Mouse (Mus musculus): ENCODE results near the gene Hist1h4f. TPM values are rescaled to one million over a fixed set of nuclear protein-coding genes. Genes with fewer than 3 reads are reported as not detected.
"Not testable (repeated sequence)": the region's sequence is repeated elsewhere in the genome, so short reads cannot be mapped to it uniquely, and the experiment has no call there.

Gene Hist1h4f
- polyA plus RNA-seq, 1 experiment from 2014 or later: 2.7 TPM

- TF ChIP-seq CTCF (IDR thresholded peaks at IDR 0.05; ENCODE audit: low read depth): no peak
- Histone ChIP-seq H3K27me3 (ENCODE audit: insufficient read depth, low read length) (no peaks in the 10 kb centered on the region), H3K27ac (ENCODE audit: low read depth) (peak overlapping the region; percentile 99), H3K9me3 (ENCODE audit: low read depth, low read length) (no peaks in the 10 kb centered on the region), H3K36me3 (ENCODE audit: insufficient read depth) (no peaks in the 10 kb centered on the region), H3K4me3 (ENCODE audit: low read depth, low read length) (peak overlapping the region; percentile 53), H3K4me1 (ENCODE audit: insufficient read depth) (peaks cover 13% of the 10 kb centered on the region; the same call in 1 of the 2 replicates), H3K9ac (peak overlapping the region; percentile 75), H3K4me2 (peak overlapping the region; percentile 63)
- DNase-seq (peak; percentile 81), ATAC-seq (ENCODE audit: insufficient read depth) (peak; percentile 2; the same call in 1 of the 2 replicates)
- WGBS: under 1% methylated on average over 15 of the region's 15 CpGs
Observed at GRCm38 (mm10) chr13:23534368-23535131, 16.9 kb downstream of the Hist1h4f start.

DNA sequence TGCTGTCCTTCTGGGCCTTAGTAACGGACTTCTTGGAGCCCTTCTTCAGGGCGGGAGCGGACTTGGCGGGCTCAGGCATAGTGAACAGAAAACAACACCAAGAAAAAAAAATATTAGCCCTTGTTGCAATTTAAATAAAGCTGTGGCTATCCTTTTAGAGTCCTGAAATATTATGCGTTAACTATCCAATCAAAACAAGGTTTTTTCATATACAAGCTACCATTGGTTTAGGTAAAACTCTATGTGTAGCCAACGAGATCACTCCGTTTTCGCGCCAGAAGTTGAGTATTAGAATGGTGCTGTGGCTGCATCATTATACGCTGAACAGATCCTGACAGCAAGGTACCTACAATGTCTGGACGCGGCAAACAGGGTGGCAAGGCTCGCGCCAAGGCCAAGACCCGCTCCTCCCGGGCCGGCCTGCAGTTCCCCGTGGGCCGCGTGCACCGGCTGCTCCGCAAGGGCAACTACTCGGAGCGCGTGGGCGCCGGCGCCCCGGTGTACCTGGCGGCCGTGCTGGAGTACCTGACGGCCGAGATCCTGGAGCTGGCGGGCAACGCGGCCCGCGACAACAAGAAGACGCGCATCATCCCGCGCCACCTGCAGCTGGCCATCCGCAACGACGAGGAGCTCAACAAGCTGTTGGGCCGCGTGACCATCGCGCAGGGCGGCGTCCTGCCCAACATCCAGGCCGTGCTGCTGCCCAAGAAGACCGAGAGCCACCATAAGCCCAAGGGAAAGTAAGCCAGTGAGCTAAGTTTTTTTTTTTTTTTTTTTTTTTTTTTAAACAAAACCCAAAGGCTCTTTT lies 17.7 kb downstream of the Hist1h4f start, which contains the start of gene Hist1h2af:
Gene Hist1h2af, plus strand, starts transcription at position 347 of the 808 bp plus-strand sequence.
- Histone ChIP-seq H3K4me3 (ENCODE audit: low read depth, low read length) (peak within 1 kb of the TSS; percentile 53), H3K27ac (ENCODE audit: low read depth) (peak within 1 kb of the TSS; percentile 99), H3K9ac (peak within 1 kb of the TSS; percentile 89), H3K4me2 (peak within 1 kb of the TSS; percentile 63), H3K4me1 (ENCODE audit: insufficient read depth) (peaks cover 14% of the 10 kb centered on the region; the same call in 1 of the 2 replicates)
- H3K27me3 ChIP-seq (ENCODE audit: insufficient read depth, low read length); H3K9me3 ChIP-seq (ENCODE audit: low read depth, low read length); H3K36me3 ChIP-seq (ENCODE audit: insufficient read depth): not testable (repeated sequence)
- WGBS: under 1% methylated on average over 21 of the region's 53 CpGs
- ATAC-seq (ENCODE audit: insufficient read depth) (peak; percentile 59), DNase-seq (peak; percentile 96)

GRCm38 (mm10) chr13:23532262-23533075 lies 19.0 kb downstream of the Hist1h4f start:
- 14% methylated on average over 9 of the region's 9 CpGs for WGBS
- H3K27ac ChIP-seq (ENCODE audit: low read depth): peak overlapping the region; percentile 99
- peak overlapping the region; percentile 89 for H3K9ac ChIP-seq
- DNase-seq: peak; percentile 61
- no peak for ATAC-seq (ENCODE audit: insufficient read depth)
- H3K9me3 ChIP-seq (ENCODE audit: low read depth, low read length): no peaks in the 10 kb centered on the region
- H3K4me1 ChIP-seq (ENCODE audit: insufficient read depth): peaks cover 16% of the 10 kb centered on the region; the same call in 1 of the 2 replicates
- H3K27me3 ChIP-seq (ENCODE audit: insufficient read depth, low read length): no peaks in the 10 kb centered on the region
- no peak for TF ChIP-seq CTCF (IDR thresholded peaks at IDR 0.05; ENCODE audit: low read depth)
- peak overlapping the region; percentile 53 for H3K4me3 ChIP-seq (ENCODE audit: low read depth, low read length)
- H3K36me3 ChIP-seq (ENCODE audit: insufficient read depth): no peaks in the 10 kb centered on the region
- peak overlapping the region; percentile 63 for H3K4me2 ChIP-seq

DNA sequence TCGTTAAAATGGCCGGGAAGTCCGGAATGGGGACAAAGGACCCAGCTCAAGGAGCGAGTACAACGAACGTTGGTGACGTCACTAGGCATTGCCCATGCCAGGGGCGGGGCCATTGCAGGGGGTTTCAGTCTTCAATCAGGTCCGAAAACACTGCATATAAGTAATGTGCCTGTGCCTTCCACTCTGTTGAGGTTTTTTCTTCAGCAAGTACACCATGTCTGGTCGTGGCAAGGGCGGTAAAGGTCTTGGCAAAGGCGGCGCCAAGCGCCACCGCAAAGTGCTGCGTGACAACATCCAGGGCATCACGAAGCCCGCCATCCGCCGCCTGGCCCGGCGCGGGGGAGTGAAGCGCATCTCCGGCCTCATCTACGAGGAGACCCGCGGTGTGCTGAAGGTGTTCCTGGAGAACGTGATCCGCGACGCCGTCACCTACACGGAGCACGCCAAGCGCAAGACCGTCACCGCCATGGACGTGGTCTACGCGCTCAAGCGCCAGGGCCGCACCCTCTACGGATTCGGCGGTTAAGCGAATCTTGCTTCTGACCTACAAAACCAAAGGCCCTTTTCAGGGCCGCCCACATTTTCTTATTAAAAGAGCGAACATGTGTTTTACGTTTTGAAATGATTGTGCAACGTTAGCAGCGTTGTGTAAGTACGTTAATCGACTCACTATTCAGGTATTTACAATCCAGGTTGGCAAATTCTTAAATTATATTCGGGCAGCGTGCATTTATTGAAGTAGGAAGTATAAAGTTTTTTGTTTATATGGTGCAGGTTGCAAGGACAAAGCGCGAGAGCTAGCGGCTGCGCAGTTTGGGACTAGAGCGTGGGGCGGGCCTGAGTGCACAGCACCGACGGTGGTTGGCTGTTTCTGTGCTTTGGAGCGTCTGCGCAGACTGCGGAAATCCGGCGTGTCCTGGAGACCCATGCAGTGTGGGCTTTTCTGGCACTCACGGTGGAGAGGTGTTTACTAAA lies 20.3 kb downstream of the Hist1h4f start, which contains the start of gene Hist1h4h:
Gene Hist1h4h, plus strand, starts transcription at position 150 of the 975 bp plus-strand sequence.
- Histone ChIP-seq H3K36me3 (ENCODE audit: insufficient read depth) (no peaks in the 10 kb centered on the region), H3K9ac (peak within 1 kb of the TSS; percentile 89), H3K27me3 (ENCODE audit: insufficient read depth, low read length) (no peaks in the 10 kb centered on the region), H3K9me3 (ENCODE audit: low read depth, low read length) (no peaks in the 10 kb centered on the region), H3K4me2 (peak within 1 kb of the TSS; percentile 63), H3K4me3 (ENCODE audit: low read depth, low read length) (peak within 1 kb of the TSS; percentile 53), H3K4me1 (ENCODE audit: insufficient read depth) (peaks cover 16% of the 10 kb centered on the region; the same call in 1 of the 2 replicates), H3K27ac (ENCODE audit: low read depth) (peak within 1 kb of the TSS; percentile 99)
- peak; percentile 100 for DNase-seq
- under 1% methylated on average over 55 of the region's 70 CpGs for WGBS
- ATAC-seq (ENCODE audit: insufficient read depth): peak; percentile 76
- TF ChIP-seq CTCF (IDR thresholded peaks at IDR 0.05; ENCODE audit: low read depth): no peak

GRCm38 (mm10) chr13:23530181-23530900 lies 21.1 kb downstream of the Hist1h4f start:
- Histone ChIP-seq H3K36me3 (ENCODE audit: insufficient read depth) (no peaks in the 10 kb centered on the region), H3K4me1 (ENCODE audit: insufficient read depth) (peaks cover 19% of the 10 kb centered on the region; the same call in 1 of the 2 replicates), H3K4me3 (ENCODE audit: low read depth, low read length) (peak overlapping the region; percentile 53), H3K4me2 (peak overlapping the region; percentile 63), H3K9me3 (ENCODE audit: low read depth, low read length) (no peaks in the 10 kb centered on the region), H3K27me3 (ENCODE audit: insufficient read depth, low read length) (no peaks in the 10 kb centered on the region), H3K27ac (ENCODE audit: low read depth) (peak overlapping the region; percentile 99), H3K9ac (peak overlapping the region; percentile 89)
- TF ChIP-seq CTCF (IDR thresholded peaks at IDR 0.05; ENCODE audit: low read depth): no peak
- ATAC-seq (ENCODE audit: insufficient read depth) (no peak), DNase-seq (peak; percentile 85)
- WGBS: under 1% methylated on average over 20 of the region's 20 CpGs
